Mouse (Mus musculus) embryonic facial prominence, embryonic 13.5 days (tissue): Measurements from ENCODE around the gene Grm3. TPM values are rescaled to one million over a fixed set of nuclear protein-coding genes. Genes with fewer than 3 reads are reported as not detected.

ENCODE experiments used
- ATAC-seq: fragments of 200-750 bp; cut with Nextera tagmentation; 2 replicates; pipeline ENCODE4 v1.8.0; 2017; ENCODE audit warnings: low read depth; ENCODE audit not compliant: insufficient number of reproducible peaks, insufficient read depth, low FRiP score, low TSS enrichment
- H3K27ac ChIP-seq: fragments of 300-500 bp; sonication (generic); 2 replicates; pipeline ENCODE4 v1.5.1; 2015; ENCODE audit warnings: moderate library complexity, mild to moderate bottlenecking, inconsistent platforms
- H3K27me3 ChIP-seq: fragments of 300-500 bp; sonication (generic); 2 replicates; pipeline ENCODE4 v1.6.1; 2015; ENCODE audit warnings: mild to moderate bottlenecking, inconsistent platforms
- H3K36me3 ChIP-seq: fragments of 300-500 bp; sonication (generic); 2 replicates; pipeline ENCODE4 v1.6.1; 2015; ENCODE audit warnings: mild to moderate bottlenecking, inconsistent platforms
- H3K4me1 ChIP-seq: fragments of 300-500 bp; sonication (generic); 2 replicates; pipeline ENCODE4 v1.6.1; 2015; ENCODE audit warnings: inconsistent platforms
- H3K4me2 ChIP-seq: fragments of 300-500 bp; sonication (generic); 2 replicates; pipeline ENCODE4 v1.6.1; 2015; ENCODE audit warnings: moderate library complexity, mild to moderate bottlenecking, inconsistent platforms
- H3K4me3 ChIP-seq: fragments of 300-500 bp; sonication (generic); 2 replicates; pipeline ENCODE4 v1.5.1; 2015; ENCODE audit warnings: mild to moderate bottlenecking, inconsistent platforms
- H3K9ac ChIP-seq: fragments of 300-500 bp; sonication (generic); 2 replicates; pipeline ENCODE4 v1.6.1; 2015; ENCODE audit warnings: mild to moderate bottlenecking, inconsistent platforms
- H3K9me3 ChIP-seq: fragments of 300-500 bp; sonication (generic); 2 replicates; pipeline ENCODE4 v1.6.1; 2016; ENCODE audit warnings: inconsistent platforms
- WGBS: fragments of 180-500 bp; shearing (Covaris S2); methylation state at CpG from one replicate; pipeline ENCODE4 v1.1.7; 2015; ENCODE audit warnings: mixed read lengths; 5-methylcytosine and 5-hydroxymethylcytosine counted together
- polyA plus RNA-seq: library from polyadenylated mRNA; unstranded; fragments of >200 nt; fragmentation: Nextera tagmentation; extraction: Ambion mirVana; gene quantifications from 2 replicates; pipeline ENCODE4 v1.2.1, GENCODE M21; 2015

The Grm3 gene
- polyA plus RNA-seq, 1 experiment from 2014 or later = 0.86 TPM

DNA sequence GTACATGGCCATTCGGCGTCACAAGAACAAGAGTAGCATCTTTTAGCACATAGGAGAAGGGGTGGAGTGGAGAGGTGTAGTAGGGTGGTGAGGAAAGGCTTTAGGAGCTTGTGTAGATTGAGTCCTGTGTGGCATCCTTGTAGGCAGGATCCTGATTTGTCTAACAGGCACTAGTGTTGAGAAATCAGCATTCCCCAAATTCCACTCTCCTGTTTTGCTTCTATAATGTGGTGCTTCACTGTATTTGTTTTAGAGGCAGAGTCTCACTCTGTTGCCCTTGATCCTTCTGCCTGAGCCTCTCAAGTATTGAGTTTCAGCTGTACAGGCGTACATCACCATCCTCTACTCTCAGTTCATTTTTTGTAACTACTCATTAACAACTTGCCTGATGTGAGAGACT is 247.4 kb downstream of the Grm3 start:
- H3K4me2 ChIP-seq = no peak overlapping the region
- no peak for ATAC-seq
- H3K4me3 ChIP-seq = no peak overlapping the region
- H3K36me3 ChIP-seq = no peaks in the 10 kb centered on the region
- 70% methylated on average over 3 of the region's 3 CpGs for WGBS
- no peak overlapping the region for H3K27ac ChIP-seq
- no peaks in the 10 kb centered on the region for H3K9me3 ChIP-seq
- no peaks in the 10 kb centered on the region for H3K27me3 ChIP-seq
- no peaks in the 10 kb centered on the region for H3K4me1 ChIP-seq
- H3K9ac ChIP-seq = no peak overlapping the region

DNA sequence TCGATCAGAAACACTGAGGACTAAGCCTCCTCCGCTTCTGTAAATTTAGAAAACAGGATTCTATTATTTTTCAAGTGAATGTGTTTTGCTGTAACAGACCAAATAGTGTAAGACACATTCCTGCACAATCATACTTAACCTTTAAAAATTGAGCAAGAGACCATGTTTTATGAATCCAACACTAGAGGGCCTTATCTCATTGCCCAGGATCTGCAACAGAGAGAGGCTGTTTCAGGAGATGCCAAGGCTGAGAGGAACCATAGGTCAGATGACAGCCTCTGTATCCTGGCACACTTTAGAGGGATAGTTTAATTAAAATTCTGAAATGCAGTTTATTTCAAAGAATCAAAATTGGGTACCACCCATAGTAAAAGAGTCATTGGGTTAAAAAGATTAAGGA is 271.7 kb downstream of the Grm3 start:
- Histone ChIP-seq H3K36me3 (no peaks in the 10 kb centered on the region), H3K9ac (no peak overlapping the region), H3K4me1 (no peaks in the 10 kb centered on the region), H3K4me2 (no peak overlapping the region), H3K27ac (no peak overlapping the region), H3K4me3 (no peak overlapping the region), H3K9me3 (no peaks in the 10 kb centered on the region), H3K27me3 (no peaks in the 10 kb centered on the region)
- no peak for ATAC-seq
- 85% methylated on average over 2 of the region's 2 CpGs for WGBS

DNA sequence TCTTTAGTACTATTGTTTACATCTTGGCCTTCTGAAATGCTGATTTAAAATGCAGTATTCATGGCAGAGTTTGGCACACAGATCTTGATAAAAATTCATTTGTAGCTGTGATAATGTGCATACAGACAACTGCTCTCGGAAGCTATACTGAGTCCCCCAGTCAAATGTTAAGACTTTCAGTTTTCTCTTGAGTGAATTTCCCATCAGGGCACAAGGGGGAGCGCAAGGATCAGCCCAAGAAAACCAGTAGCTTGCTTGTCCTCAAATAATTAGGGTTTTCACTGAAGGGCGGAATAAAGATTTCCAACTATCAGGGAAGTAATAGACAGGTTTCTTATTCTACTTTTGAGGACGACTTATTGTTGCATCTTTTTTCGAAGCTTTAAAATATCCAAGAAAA is 275.4 kb downstream of the Grm3 start:
- 67% methylated on average over 5 of the region's 5 CpGs for WGBS
- no peaks in the 10 kb centered on the region for H3K9me3 ChIP-seq
- no peak overlapping the region for H3K4me3 ChIP-seq
- ATAC-seq = no peak
- no peak overlapping the region for H3K9ac ChIP-seq
- H3K36me3 ChIP-seq = no peaks in the 10 kb centered on the region
- no peak overlapping the region for H3K4me2 ChIP-seq
- H3K27ac ChIP-seq = no peak overlapping the region
- no peaks in the 10 kb centered on the region for H3K27me3 ChIP-seq
- H3K4me1 ChIP-seq = no peaks in the 10 kb centered on the region

DNA sequence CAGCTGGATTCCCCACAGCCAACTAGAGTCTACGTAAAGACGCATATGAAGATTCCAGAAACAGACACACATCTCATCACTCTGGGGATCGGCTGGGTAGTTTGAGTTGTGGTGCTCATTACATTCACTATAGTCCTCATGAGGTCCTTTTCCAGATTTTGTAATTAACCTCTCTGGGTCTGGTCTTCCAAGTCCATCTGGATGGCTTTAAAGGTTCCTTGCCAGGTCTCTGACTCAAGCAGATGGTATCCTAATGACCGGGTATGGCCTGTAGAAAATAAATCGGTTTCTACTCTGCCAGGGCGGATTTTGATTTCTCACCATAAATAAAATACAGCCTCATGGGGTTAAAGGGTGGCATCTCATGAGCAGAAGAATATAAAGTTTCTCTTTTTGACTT is 276.0 kb downstream of the Grm3 start:
- H3K36me3 ChIP-seq = no peaks in the 10 kb centered on the region
- ATAC-seq = no peak
- no peaks in the 10 kb centered on the region for H3K4me1 ChIP-seq
- H3K27me3 ChIP-seq = no peaks in the 10 kb centered on the region
- no peak overlapping the region for H3K27ac ChIP-seq
- H3K9ac ChIP-seq = no peak overlapping the region
- no peak overlapping the region for H3K4me3 ChIP-seq
- no peak overlapping the region for H3K4me2 ChIP-seq
- WGBS = 84% methylated on average over 6 of the region's 6 CpGs
- no peaks in the 10 kb centered on the region for H3K9me3 ChIP-seq

DNA sequence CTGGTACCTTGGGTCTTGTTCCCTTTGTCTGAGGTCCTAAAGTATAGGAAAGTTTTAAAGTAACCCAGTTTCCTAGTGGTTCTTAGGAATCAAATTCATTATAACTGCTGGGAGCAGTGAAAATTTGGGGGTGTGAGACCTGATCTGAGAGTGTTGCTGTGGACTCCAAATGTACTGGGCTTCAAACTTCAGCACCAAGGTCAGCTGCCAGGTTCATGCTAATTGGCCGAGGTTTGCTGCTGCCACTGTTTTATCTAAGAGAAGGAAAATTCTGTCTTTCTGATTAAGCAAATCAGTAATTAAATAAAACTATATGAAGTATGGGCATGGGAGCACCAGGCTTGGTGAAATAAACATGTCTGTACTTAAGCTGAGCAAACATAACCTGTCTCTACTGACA is 278.8 kb downstream of the Grm3 start:
- H3K27me3 ChIP-seq = no peaks in the 10 kb centered on the region
- no peak overlapping the region for H3K9ac ChIP-seq
- H3K9me3 ChIP-seq = no peaks in the 10 kb centered on the region
- no peak for ATAC-seq
- H3K4me1 ChIP-seq = no peaks in the 10 kb centered on the region
- no peak overlapping the region for H3K4me3 ChIP-seq
- no peaks in the 10 kb centered on the region for H3K36me3 ChIP-seq
- H3K4me2 ChIP-seq = no peak overlapping the region
- 2% methylated on average over 1 of the region's 1 CpGs for WGBS
- H3K27ac ChIP-seq = no peak overlapping the region
